Mouse (Mus musculus): ENCODE measurements around the gene Edn1. TPM values are rescaled to one million over a fixed set of nuclear protein-coding genes. Genes with fewer than 3 reads are reported as not detected.

Edn1 gene
- 0.98 and 1.3 TPM in 2 replicates for polyA plus RNA-seq (2015; fragmentation: Nextera tagmentation; extraction: Ambion mirVana)

GRCm38 (mm10) chr13:42301161-42301721, at the start of gene Edn1:
TSS of gene Edn1 (plus strand) at chr13:42301476.

Other genes starting within 250 kb of the Edn1 start
- 5.5 and 8.7 TPM in 2 replicates for gene Hivep1, start 249.5 kb upstream of the Edn1 start, polyA plus RNA-seq (2015; fragmentation: Nextera tagmentation; extraction: Ambion mirVana)